Mouse (Mus musculus) megakaryocyte, embryonic 14.5 days (primary cell): ENCODE results near the gene Arpc1b.

Experiments
- FLI1 ChIP-seq: IDR thresholded peaks from 2 replicates; pipeline ENCODE4 v1.6.1; 2012; ENCODE audit warnings: low read length, inconsistent platforms, mixed read lengths
- GATA1 ChIP-seq: IDR thresholded peaks from 3 replicates; pipeline ENCODE4 v1.6.1; 2012; ENCODE audit warnings: mixed read lengths, low read length, inconsistent platforms, borderline replicate concordance

DNA sequence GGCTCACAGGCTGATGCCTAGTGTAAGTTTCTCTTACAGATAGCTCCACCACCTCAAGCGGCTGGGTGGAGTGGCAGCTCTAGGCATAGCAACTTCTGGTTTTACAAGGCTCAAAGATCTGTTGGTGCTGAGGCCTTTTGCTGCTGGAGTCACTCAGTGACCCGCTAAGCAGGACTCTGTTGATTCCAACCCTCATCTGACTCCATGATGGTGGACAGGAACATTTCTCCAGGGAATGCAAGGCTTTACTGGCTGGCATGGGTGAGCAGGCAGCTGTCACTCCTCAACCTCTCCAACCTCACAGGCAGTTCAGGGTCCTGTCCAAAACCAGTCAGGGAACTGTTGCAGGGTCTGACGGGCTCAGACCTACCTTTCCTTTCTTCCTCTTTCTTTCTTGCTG, 17.0 kb downstream of the Arpc1b start:
- TF ChIP-seq GATA1, result no peak
- TF ChIP-seq FLI1, result no peak
